Mouse (Mus musculus) MEL (cell line): Measurements from ENCODE around the gene Med24. TPM values are rescaled to one million over a fixed set of nuclear protein-coding genes. Genes with fewer than 3 reads are reported as not detected.

Experiments used
- DNase-seq: peaks from one replicate; pipeline ENCODE4 v3.0.0; 2011; ENCODE audit warnings: low read depth, low spot score
- H3K27ac ChIP-seq: 2 replicates; pipeline ENCODE4 v1.5.1; 2012; ENCODE audit warnings: low read depth, mild to moderate bottlenecking, control low read depth, low read length, moderate library complexity; ENCODE audit not compliant: control insufficient read depth
- H3K27me3 ChIP-seq, 2 experiments: fragments of 150-350 bp in 1 of 2; sonication (generic) in 1 of 2; 2 replicates each; pipeline ENCODE4 v1.6.1; 2012; ENCODE audit warnings: low read length in 2 of 2, mild to moderate bottlenecking in 2 of 2, improper control_type of control experiment in 1 of 2, moderate library complexity in 1 of 2; ENCODE audit not compliant: insufficient read depth in 2 of 2, control insufficient read depth in 1 of 2
- H3K36me3 ChIP-seq, 2 experiments: 2 replicates each; pipeline ENCODE4 v1.6.1; 2012 to 2014; ENCODE audit warnings: low read length in 2 of 2, improper control_type of control experiment in 1 of 2, inconsistent platforms in 1 of 2, mild to moderate bottlenecking in 1 of 2; ENCODE audit not compliant: insufficient read depth in 2 of 2, control insufficient read depth in 1 of 2
- H3K4me1 ChIP-seq, 2 experiments: fragments of 150-350 bp in 1 of 2; sonication (generic) in 1 of 2; 2 replicates each; pipeline ENCODE4 v1.6.1; 2012; ENCODE audit warnings: low read length in 2 of 2, improper control_type of control experiment in 1 of 2, mild to moderate bottlenecking in 1 of 2; ENCODE audit not compliant: insufficient read depth in 2 of 2, control insufficient read depth in 1 of 2
- H3K4me3 ChIP-seq, 2 experiments: fragments of 150-350 bp in 1 of 2; sonication (generic) in 1 of 2; 2 replicates each; pipeline ENCODE4 v1.5.1; 2012; ENCODE audit warnings: low read depth in 2 of 2, low read length in 2 of 2, mild to moderate bottlenecking in 2 of 2, moderate library complexity in 2 of 2, control low read depth in 1 of 2, improper control_type of control experiment in 1 of 2; ENCODE audit not compliant: control insufficient read depth in 1 of 2, insufficient read depth in 1 of 2
- H3K79me2 ChIP-seq: 2 replicates; pipeline ENCODE4 v1.6.1; 2012; ENCODE audit warnings: mild to moderate bottlenecking, low read length, moderate library complexity; ENCODE audit not compliant: control insufficient read depth, poor library complexity, insufficient read depth
- H3K9ac ChIP-seq: 2 replicates; pipeline ENCODE4 v1.6.1; 2012; ENCODE audit warnings: low read depth, mild to moderate bottlenecking, control low read depth, low read length, moderate library complexity; ENCODE audit not compliant: control insufficient read depth, poor library complexity, severe bottlenecking
- H3K9me3 ChIP-seq: fragments of 150-350 bp; sonication (generic); replicated peaks from 2 replicates; pipeline ENCODE4 v1.6.1; 2012; ENCODE audit warnings: mild to moderate bottlenecking, low read length, improper control_type of control experiment, moderate library complexity; ENCODE audit not compliant: insufficient read depth
- BHLHE40 ChIP-seq: IDR thresholded peaks from 2 replicates; pipeline ENCODE4 v1.6.1; 2012; ENCODE audit warnings: low read depth, mild to moderate bottlenecking, inconsistent platforms, low read length, improper control_type of control experiment, borderline replicate concordance
- CHD1 ChIP-seq: IDR thresholded peaks from 2 replicates; pipeline ENCODE4 v1.6.1; 2012; ENCODE audit warnings: low read depth, mild to moderate bottlenecking, inconsistent platforms, low read length, improper control_type of control experiment
- CHD2 ChIP-seq: IDR thresholded peaks from 2 replicates; pipeline ENCODE4 v1.6.1; 2011; ENCODE audit warnings: low read length, improper control_type of control experiment
- CTCF ChIP-seq, 3 experiments: IDR thresholded peaks in 2 of 3; conservative IDR thresholded peaks in 1 of 3; 2 replicates each; pipeline ENCODE4 v1.5.1; 2011 to 2012; ENCODE audit warnings: low read length in 3 of 3, low read depth in 2 of 3, mild to moderate bottlenecking in 2 of 3, improper control_type of control experiment in 1 of 3, inconsistent platforms in 1 of 3, mixed read lengths in 1 of 3, moderate library complexity in 1 of 3; ENCODE audit not compliant: control insufficient read depth in 1 of 3, insufficient read depth in 1 of 3, poor library complexity in 1 of 3, severe bottlenecking in 1 of 3
- E2F4 ChIP-seq: IDR thresholded peaks from 2 replicates; pipeline ENCODE4 v1.6.1; 2011; ENCODE audit warnings: low read depth, low read length, improper control_type of control experiment, borderline replicate concordance
- ELF1 ChIP-seq: IDR thresholded peaks from 2 replicates; pipeline ENCODE4 v1.6.1; 2014; ENCODE audit warnings: low read depth, mild to moderate bottlenecking, inconsistent platforms, low read length, improper control_type of control experiment, moderate library complexity
- EP300 ChIP-seq, 2 experiments: IDR thresholded peaks; 2 replicates each; pipeline ENCODE4 v1.6.1; 2011; ENCODE audit warnings: improper control_type of control experiment in 2 of 2, low read length in 2 of 2, low read depth in 1 of 2, mild to moderate bottlenecking in 1 of 2
- GABPA ChIP-seq: IDR thresholded peaks from 2 replicates; pipeline ENCODE4 v1.6.1; 2012; ENCODE audit warnings: low read depth, mild to moderate bottlenecking, inconsistent platforms, low read length, improper control_type of control experiment, moderate library complexity
- HCFC1 ChIP-seq: IDR thresholded peaks from 2 replicates; pipeline ENCODE4 v1.6.1; 2012; ENCODE audit warnings: low read depth, mild to moderate bottlenecking, inconsistent platforms, low read length, improper control_type of control experiment, moderate library complexity
- MAZ ChIP-seq: IDR thresholded peaks from 2 replicates; pipeline ENCODE4 v1.6.1; 2012; ENCODE audit warnings: low read depth, mild to moderate bottlenecking, inconsistent platforms, low read length, improper control_type of control experiment
- MXI1 ChIP-seq: IDR thresholded peaks from 2 replicates; pipeline ENCODE4 v1.6.1; 2011; ENCODE audit warnings: mild to moderate bottlenecking, low read depth, low read length, improper control_type of control experiment
- MYB ChIP-seq: IDR thresholded peaks from 2 replicates; pipeline ENCODE4 v1.6.1; 2011; ENCODE audit warnings: mild to moderate bottlenecking, low read depth, low read length, improper control_type of control experiment
- MYC ChIP-seq: IDR thresholded peaks from 2 replicates; pipeline ENCODE4 v1.6.1; 2011; ENCODE audit warnings: low read depth, mild to moderate bottlenecking, low read length, improper control_type of control experiment, moderate library complexity
- NELFE ChIP-seq: IDR thresholded peaks from 2 replicates; pipeline ENCODE4 v1.6.1; 2011; ENCODE audit warnings: low read depth, low read length, improper control_type of control experiment
- NRF1 ChIP-seq: IDR thresholded peaks from 2 replicates; pipeline ENCODE4 v1.6.1; 2014; ENCODE audit warnings: low read depth, mild to moderate bottlenecking, inconsistent platforms, low read length, improper control_type of control experiment, moderate library complexity; ENCODE audit not compliant: poor library complexity, insufficient read depth, severe bottlenecking
- POLR2AphosphoS5 ChIP-seq: IDR thresholded peaks from 2 replicates; pipeline ENCODE4 v1.6.1; 2012; ENCODE audit warnings: low read depth, borderline replicate concordance, mild to moderate bottlenecking, inconsistent platforms, low read length, moderate library complexity, mixed read lengths
- SIN3A ChIP-seq: IDR thresholded peaks from 2 replicates; pipeline ENCODE4 v1.6.1; 2012; ENCODE audit warnings: low read length, improper control_type of control experiment, inconsistent platforms
- SMC3 ChIP-seq: IDR thresholded peaks from 2 replicates; pipeline ENCODE4 v1.6.1; 2011; ENCODE audit warnings: low read depth, low read length, improper control_type of control experiment
- UBTF ChIP-seq: IDR thresholded peaks from 2 replicates; pipeline ENCODE4 v1.6.1; 2012; ENCODE audit warnings: low read depth, mild to moderate bottlenecking, inconsistent platforms, low read length, improper control_type of control experiment, moderate library complexity, borderline replicate concordance; ENCODE audit not compliant: insufficient read depth
- USF1 ChIP-seq: IDR thresholded peaks from 2 replicates; pipeline ENCODE4 v1.6.1; 2014; ENCODE audit warnings: low read depth, mild to moderate bottlenecking, inconsistent platforms, low read length, improper control_type of control experiment, moderate library complexity
- polyA plus RNA-seq, 2 experiments: library from polyadenylated mRNA; stranded (reverse) in 1 of 2; unstranded in 1 of 2; fragments of >175 nt in 1 of 2; fragments of >200 nt in 1 of 2; gene quantifications; 2 replicates each; pipeline versions ENCODE4 v1.2.1 to v1.2.4; 2012; ENCODE audit warnings: low replicate concordance in 2 of 2, low read depth in 1 of 2; ENCODE audit not compliant: insufficient read length in 2 of 2, insufficient read depth in 1 of 2, missing spikeins in 1 of 2
- total RNA-seq: library from RNA; depleted of rRNA; stranded (reverse); fragments of 300-350 nt; gene quantifications from 2 replicates; pipeline ENCODE4 v1.2.3, GENCODE M21; 2012

Med24 gene
- total and polyA plus RNA-seq, 3 experiments: 37.5 to 89.8 TPM; not detected in 1

DNA sequence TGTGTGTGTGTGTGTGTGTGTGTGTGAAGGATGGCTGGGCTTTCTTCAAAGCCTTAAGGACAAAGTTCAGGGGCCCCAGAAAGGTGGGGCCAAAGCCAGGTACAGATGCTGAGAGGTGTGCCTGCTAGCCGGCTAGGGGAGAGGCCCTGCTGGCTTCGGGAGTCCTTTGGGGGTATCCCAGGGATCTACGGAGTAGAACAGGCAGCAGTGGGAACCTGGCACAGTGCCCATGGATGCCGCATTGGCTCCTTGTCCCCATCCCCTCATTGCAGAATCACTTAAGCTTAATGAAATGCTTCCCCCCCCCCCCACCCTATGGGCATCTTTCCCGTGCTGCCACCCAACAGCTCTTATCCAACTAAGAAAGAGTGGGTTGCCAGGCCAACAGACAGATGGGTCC, 20.5 kb upstream of the Med24 start:
- Histone ChIP-seq H3K36me3 (peaks cover 0 to 44% of the 10 kb centered on the region in 2 experiments; a peak in 2 of 4 replicates), H3K4me3 (no peak overlapping the region), H3K27ac (no peak overlapping the region), H3K9ac (no peak overlapping the region), H3K9me3 (no peaks in the 10 kb centered on the region), H3K27me3 (no peaks in the 10 kb centered on the region), H3K79me2 (peaks cover 6% of the 10 kb centered on the region), H3K4me1 (peaks cover 50 to 60% of the 10 kb centered on the region in 2 experiments)
- DNase-seq: no peak
- no peak for TF ChIP-seq SMC3
- TF ChIP-seq UBTF: no peak
- TF ChIP-seq CHD1: no peak
- no peak for TF ChIP-seq NRF1
- TF ChIP-seq POLR2AphosphoS5: no peak
- no peak for TF ChIP-seq E2F4
- TF ChIP-seq GABPA: no peak

DNA sequence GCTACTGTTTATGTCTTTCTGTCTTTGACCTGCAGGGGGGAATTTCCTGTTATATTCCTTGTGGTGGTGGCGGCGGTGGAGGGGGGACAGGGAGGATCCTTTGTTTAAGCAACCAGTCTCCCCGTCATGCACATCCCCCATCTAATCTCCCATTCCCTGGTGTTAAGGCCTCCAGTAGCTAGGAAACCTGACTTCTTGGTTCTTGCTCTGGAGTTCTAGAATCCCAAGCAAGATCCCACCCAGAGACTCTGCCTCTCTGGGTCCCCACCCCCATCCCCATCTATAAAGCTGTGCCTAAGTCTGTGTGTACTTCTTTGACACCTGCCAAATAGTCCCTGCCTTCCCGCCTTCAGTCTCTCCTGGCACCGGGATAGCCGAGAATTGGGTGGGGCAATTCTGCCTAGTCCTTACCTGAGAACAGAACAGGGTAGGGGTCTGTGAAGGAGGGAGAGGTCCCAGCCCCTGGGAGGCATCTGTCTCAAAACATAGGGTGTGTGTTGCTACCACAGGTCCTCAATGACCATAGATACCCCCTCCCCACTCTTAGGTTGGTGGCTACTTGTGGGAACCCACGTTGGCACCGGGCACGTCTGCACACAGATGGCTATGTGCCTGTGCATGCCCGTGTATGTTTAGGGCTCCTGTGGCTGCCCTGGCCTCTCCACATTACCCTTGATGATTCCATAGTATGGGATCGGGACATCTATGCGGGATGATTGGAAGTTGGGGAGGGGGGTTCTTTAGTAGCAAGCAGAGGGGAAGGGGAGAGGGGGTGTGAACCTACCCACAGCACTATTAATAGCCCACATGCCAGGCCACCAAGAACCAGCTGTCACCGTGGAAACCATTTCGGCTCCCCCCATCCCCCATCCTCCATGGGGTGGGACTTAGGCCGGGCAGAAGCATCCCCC, 19.5 kb upstream of the Med24 start:
- H3K27me3 ChIP-seq: no peaks in the 10 kb centered on the region
- peak overlapping the region; percentile 72; the same call in 1 of the 2 replicates for H3K27ac ChIP-seq
- H3K9ac ChIP-seq: no peak overlapping the region
- H3K4me1 ChIP-seq: peaks cover 42 to 51% of the 10 kb centered on the region in 2 experiments
- peak; percentile 69 for DNase-seq
- peaks cover 6% of the 10 kb centered on the region for H3K79me2 ChIP-seq
- TF ChIP-seq EP300 (IDR thresholded peaks at IDR 0.05; ENCODE audit: low read depth in 1 of 2, low read length in 2 of 2) (no peak), MAZ (0 out of 2 replicates have a peak, but pooled peaks have one; percentile 15), BHLHE40 (0 out of 2 replicates have a peak, but pooled peaks have one; percentile 24), MYC (no peak), NELFE (no peak), SIN3A (peak; percentile 27; the same call in 1 of the 2 replicates), USF1 (no peak), HCFC1 (0 out of 2 replicates have a peak, but pooled peaks have one; percentile 25), MYB (no peak), CTCF (IDR thresholded peaks at IDR 0.05 in 2 of 3, conservative IDR thresholded peaks at IDR 0.05 in 1 of 3; ENCODE audit: control insufficient read depth in 1 of 3, insufficient read depth in 1 of 3, low read depth in 2 of 3, low read length in 3 of 3, poor library complexity in 1 of 3, severe bottlenecking in 1 of 3) (peak in 2 of 3 experiments; percentile 20 to 29; a peak in 3 of 6 replicates), CHD2 (no peak), ELF1 (0 out of 2 replicates have a peak, but pooled peaks have one; percentile 7), MXI1 (peak; percentile 38)
- no peak overlapping the region for H3K4me3 ChIP-seq
- H3K9me3 ChIP-seq: no peaks in the 10 kb centered on the region
- peaks cover 0 to 39% of the 10 kb centered on the region in 2 experiments; a peak in 2 of 4 replicates for H3K36me3 ChIP-seq
